Mouse (Mus musculus) heart, embryonic 12.5 days (tissue): ENCODE data around the gene Map3k4. TPM values are rescaled to one million over a fixed set of nuclear protein-coding genes. Genes with fewer than 3 reads are reported as not detected.
"Not testable (repeated sequence)": the region's sequence is repeated elsewhere in the genome, so short reads cannot be mapped to it uniquely, and the experiment has no call there.

Experiments
- ATAC-seq: fragments of 200-750 bp; cut with Nextera tagmentation; 2 replicates; pipeline ENCODE4 v1.8.0; 2017; ENCODE audit warnings: moderate TSS enrichment, moderate library complexity; ENCODE audit not compliant: insufficient number of reproducible peaks, low FRiP score
- H3K27ac ChIP-seq: fragments of 300-500 bp; sonication (generic); 2 replicates; pipeline ENCODE4 v1.5.1; 2016; ENCODE audit warnings: mild to moderate bottlenecking, moderate library complexity; ENCODE audit not compliant: poor library complexity, severe bottlenecking
- H3K27me3 ChIP-seq: fragments of 300-500 bp; sonication (generic); replicated peaks from 2 replicates; pipeline ENCODE4 v1.6.1; 2016; ENCODE audit warnings: mild to moderate bottlenecking, moderate library complexity
- H3K36me3 ChIP-seq: fragments of 300-500 bp; sonication (generic); 2 replicates; pipeline ENCODE4 v1.6.1; 2016; ENCODE audit warnings: mild to moderate bottlenecking, moderate library complexity
- H3K4me1 ChIP-seq: fragments of 300-500 bp; sonication (generic); replicated peaks from 2 replicates; pipeline ENCODE4 v1.6.1; 2016; ENCODE audit warnings: mild to moderate bottlenecking
- H3K4me2 ChIP-seq: fragments of 300-500 bp; sonication (generic); 2 replicates; pipeline ENCODE4 v1.6.1; 2016; ENCODE audit warnings: mild to moderate bottlenecking, moderate library complexity
- H3K4me3 ChIP-seq: fragments of 300-500 bp; sonication (generic); 2 replicates; pipeline ENCODE4 v1.5.1; 2016; ENCODE audit warnings: mild to moderate bottlenecking
- H3K9ac ChIP-seq: fragments of 300-500 bp; sonication (generic); 2 replicates; pipeline ENCODE4 v1.6.1; 2016; ENCODE audit warnings: mild to moderate bottlenecking, moderate library complexity
- H3K9me3 ChIP-seq: fragments of 300-500 bp; sonication (generic); replicated peaks from 2 replicates; pipeline ENCODE4 v1.6.1; 2016; ENCODE audit warnings: mild to moderate bottlenecking, moderate library complexity
- WGBS: fragments of 180-500 bp; shearing (Covaris S2); methylation state at CpG from one replicate; pipeline ENCODE4 v1.1.7; 2016; 5-methylcytosine and 5-hydroxymethylcytosine counted together
- polyA plus RNA-seq: library from polyadenylated mRNA; unstranded; fragments of >200 nt; fragmentation: Nextera tagmentation; extraction: Ambion mirVana; gene quantifications from 2 replicates; pipeline ENCODE4 v1.2.1, GENCODE M21; 2016

Map3k4 gene
- polyA plus RNA-seq, 1 experiment from 2014 or later = 42.9 TPM

DNA sequence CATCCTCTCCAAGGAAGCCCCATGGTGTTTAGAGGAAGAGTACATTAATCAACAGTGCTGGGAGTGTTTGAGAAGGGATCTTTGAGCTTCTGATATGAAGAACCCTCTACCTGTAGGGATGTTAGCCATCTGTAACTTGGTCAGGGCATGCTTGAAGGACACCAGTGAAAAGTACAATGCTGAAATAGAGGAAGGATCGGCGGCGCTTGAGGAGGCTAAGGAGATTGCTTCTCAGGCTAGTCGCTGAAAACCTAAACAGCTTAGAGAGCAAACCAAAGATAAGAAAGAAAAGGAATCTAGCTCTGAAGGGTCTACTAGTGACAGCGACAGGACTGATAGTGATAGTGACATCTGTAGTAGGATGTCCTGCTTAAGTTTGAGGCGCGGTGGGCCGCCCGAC lies 68.0 kb downstream of the Map3k4 start:
- H3K27me3 ChIP-seq = no peaks in the 10 kb centered on the region
- no peaks in the 10 kb centered on the region for H3K4me1 ChIP-seq
- H3K9ac ChIP-seq = no peak overlapping the region
- H3K4me3 ChIP-seq = no peak overlapping the region
- H3K27ac ChIP-seq = no peak overlapping the region
- H3K4me2 ChIP-seq = no peak overlapping the region
- H3K9me3 ChIP-seq = peaks cover 13% of the 10 kb centered on the region
- no peak for ATAC-seq
- 89% methylated on average over 9 of the region's 9 CpGs for WGBS
- peaks cover 88% of the 10 kb centered on the region for H3K36me3 ChIP-seq

DNA sequence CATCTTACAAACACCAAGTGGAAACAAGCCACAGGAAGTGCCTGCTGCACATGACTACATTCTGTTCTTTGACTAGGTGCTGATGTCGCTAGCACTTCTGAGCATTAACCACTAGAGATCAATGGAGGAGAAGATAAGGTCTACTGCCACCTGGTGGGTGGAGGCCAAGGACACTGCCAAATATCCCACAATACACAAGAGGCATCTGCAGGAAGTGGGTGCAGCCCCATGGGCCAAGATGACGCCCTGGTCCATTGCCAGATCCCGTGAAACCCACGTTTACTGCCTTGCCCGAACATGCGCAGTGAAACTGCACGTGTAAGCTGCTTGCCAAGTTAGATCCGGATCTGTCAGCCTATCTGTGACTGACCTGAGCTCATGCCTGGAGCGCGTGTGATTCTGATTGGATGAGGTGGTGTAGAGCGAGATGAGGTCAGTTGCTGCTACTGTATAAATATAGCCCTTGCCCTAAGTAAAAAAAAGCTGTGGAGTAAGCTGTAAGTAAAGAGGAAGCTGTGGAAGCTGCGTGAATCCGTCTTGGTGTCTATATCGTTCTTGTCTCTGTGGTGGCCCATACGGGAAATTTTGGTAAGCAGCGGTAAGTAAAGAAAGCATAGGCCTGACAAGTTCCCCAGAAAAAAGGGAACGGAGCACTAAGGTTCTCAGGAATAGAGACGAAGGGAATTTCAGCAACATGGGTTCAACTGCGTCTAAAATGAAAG lies 68.7 kb downstream of the Map3k4 start:
- Histone ChIP-seq H3K27me3 (no peaks in the 10 kb centered on the region), H3K4me3 (no peak overlapping the region), H3K9me3 (peaks cover 13% of the 10 kb centered on the region), H3K27ac (no peak overlapping the region), H3K9ac (no peak overlapping the region), H3K4me1 (no peaks in the 10 kb centered on the region), H3K36me3 (peaks cover 85% of the 10 kb centered on the region), H3K4me2 (no peak overlapping the region)
- no peak for ATAC-seq
- 96% methylated on average over 19 of the region's 19 CpGs for WGBS

DNA sequence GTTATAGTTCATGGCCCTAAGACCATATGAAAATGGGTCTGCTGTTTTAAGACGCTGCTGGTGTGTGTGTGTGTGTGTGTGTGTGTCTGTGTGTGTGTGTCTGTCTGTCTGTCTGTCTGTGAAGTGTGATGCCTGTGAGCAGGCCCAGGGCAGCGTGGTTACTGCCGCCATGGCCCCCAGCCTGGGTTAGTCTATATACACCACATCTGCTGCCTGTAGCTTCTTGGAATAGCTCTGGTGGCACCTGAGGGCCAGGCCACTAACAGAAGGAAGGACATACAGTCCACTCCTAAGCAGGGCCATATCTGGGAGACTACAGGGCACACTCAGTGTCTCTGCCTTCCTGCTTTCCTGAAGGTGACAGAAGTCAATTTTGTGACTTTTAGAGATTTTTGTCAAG lies 77.9 kb downstream of the Map3k4 start:
- Histone ChIP-seq H3K36me3 (peaks cover 79% of the 10 kb centered on the region), H3K9me3 (no peaks in the 10 kb centered on the region), H3K9ac (no peak overlapping the region), H3K4me3 (no peak overlapping the region), H3K27me3 (no peaks in the 10 kb centered on the region), H3K27ac (no peak overlapping the region), H3K4me2 (no peak overlapping the region), H3K4me1 (no peaks in the 10 kb centered on the region)
- no peak for ATAC-seq
- WGBS = 98% methylated on average over 3 of the region's 3 CpGs

GRCm38 (mm10) chr17:12232724-12233123 lies 85.9 kb downstream of the Map3k4 start:
- H3K4me1 ChIP-seq = no peaks in the 10 kb centered on the region
- H3K4me3 ChIP-seq = no peak overlapping the region
- H3K36me3 ChIP-seq = peaks cover 92% of the 10 kb centered on the region
- no peak for ATAC-seq
- no peak overlapping the region for H3K4me2 ChIP-seq
- H3K9ac ChIP-seq = no peak overlapping the region
- H3K27ac ChIP-seq = no peak overlapping the region
- 93% methylated on average over 6 of the region's 6 CpGs for WGBS
- H3K9me3 ChIP-seq = no peaks in the 10 kb centered on the region
- H3K27me3 ChIP-seq = no peaks in the 10 kb centered on the region

- Histone ChIP-seq H3K27ac (no peak overlapping the region), H3K9ac (no peak overlapping the region), H3K4me2 (no peak overlapping the region), H3K9me3 (no peaks in the 10 kb centered on the region), H3K36me3 (peaks cover 96% of the 10 kb centered on the region), H3K4me3 (no peak overlapping the region), H3K27me3 (no peaks in the 10 kb centered on the region), H3K4me1 (no peaks in the 10 kb centered on the region)
- no peak for ATAC-seq
- WGBS = 87% methylated on average over 7 of the region's 7 CpGs
Measured at GRCm38 (mm10) chr17:12231087-12231486, 87.5 kb downstream of the Map3k4 start.

DNA sequence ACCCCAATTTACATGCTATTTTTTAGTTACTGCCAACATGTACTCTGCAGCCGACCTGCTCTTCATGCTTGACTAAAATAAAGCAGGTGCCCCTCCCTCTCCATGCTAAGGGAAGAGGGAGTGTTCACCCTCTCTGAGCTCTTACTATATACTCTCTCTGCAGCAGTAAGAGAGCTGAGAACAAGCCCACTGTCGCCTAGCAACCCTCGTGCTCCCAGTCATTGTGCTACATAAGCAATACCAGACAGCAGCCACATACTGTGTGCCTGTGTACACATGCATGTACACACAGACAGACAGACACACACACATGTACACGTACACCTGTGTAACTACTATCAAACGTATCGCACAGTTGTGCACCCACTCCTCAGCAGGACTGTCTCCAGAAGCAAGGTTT lies 88.4 kb downstream of the Map3k4 start:
- no peak for ATAC-seq
- Histone ChIP-seq H3K4me1 (no peaks in the 10 kb centered on the region), H3K4me2 (no peak overlapping the region), H3K9ac (no peak overlapping the region), H3K27ac (no peak overlapping the region), H3K27me3 (no peaks in the 10 kb centered on the region), H3K36me3 (peaks cover 88% of the 10 kb centered on the region), H3K4me3 (no peak overlapping the region), H3K9me3 (no peaks in the 10 kb centered on the region)
- WGBS = 82% methylated on average over 6 of the region's 6 CpGs

GRCm38 (mm10) chr17:12229756-12230155 lies 88.8 kb downstream of the Map3k4 start:
- Histone ChIP-seq H3K9me3 (no peaks in the 10 kb centered on the region), H3K9ac (no peak overlapping the region), H3K4me2 (no peak overlapping the region), H3K4me1 (no peaks in the 10 kb centered on the region), H3K4me3 (no peak overlapping the region), H3K27me3 (no peaks in the 10 kb centered on the region), H3K36me3 (peaks cover 86% of the 10 kb centered on the region), H3K27ac (no peak overlapping the region)
- WGBS = 89% methylated on average over 9 of the region's 9 CpGs
- no peak for ATAC-seq

DNA sequence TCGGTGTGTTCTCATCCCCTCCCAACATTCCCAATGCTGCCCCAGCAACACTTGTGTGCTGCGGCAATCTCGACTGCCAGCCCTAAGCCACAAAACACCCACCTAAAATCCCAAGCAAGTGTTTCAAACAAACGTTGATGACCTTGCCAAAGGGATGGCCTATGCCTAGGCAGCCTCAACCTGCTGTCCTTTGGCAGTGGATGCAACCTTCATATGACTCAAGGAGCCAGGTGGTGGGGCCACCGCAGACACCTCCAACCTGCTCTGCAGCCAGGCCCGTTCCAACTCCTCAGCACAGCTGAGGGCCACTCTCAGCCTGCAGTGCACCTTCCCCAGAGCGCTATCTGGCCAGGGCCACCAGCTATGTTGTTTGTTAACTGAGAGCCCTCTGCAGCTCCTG lies 90.1 kb downstream of the Map3k4 start:
- Histone ChIP-seq H3K27ac (no peak overlapping the region), H3K9me3 (no peaks in the 10 kb centered on the region), H3K27me3 (no peaks in the 10 kb centered on the region), H3K36me3 (peaks cover 79% of the 10 kb centered on the region), H3K4me3 (no peak overlapping the region), H3K9ac (no peak overlapping the region), H3K4me2 (no peak overlapping the region), H3K4me1 (peaks cover 7% of the 10 kb centered on the region)
- ATAC-seq = no peak
- WGBS = 91% methylated on average over 7 of the region's 7 CpGs

DNA sequence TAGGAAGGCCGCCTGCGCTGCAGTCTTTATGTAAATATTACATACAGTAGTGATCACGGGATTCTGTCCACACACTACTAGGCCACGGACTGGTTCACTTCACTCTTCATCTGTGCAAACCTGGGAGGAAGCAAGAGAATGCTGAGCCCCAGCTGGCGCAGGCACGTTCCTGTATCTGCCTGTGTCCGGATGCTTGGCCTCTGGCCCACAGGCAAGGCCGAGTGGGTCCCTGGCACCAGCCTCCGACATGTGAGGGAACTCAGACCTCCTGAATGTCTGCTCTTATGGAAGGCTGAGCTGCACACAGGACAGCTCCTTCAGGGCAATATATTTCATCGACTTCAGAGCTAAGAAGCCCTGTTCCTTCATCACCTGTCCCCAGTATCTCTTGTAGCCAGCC lies 90.6 kb downstream of the Map3k4 start:
- no peak overlapping the region for H3K4me2 ChIP-seq
- H3K36me3 ChIP-seq = peaks cover 76% of the 10 kb centered on the region
- no peak overlapping the region for H3K4me3 ChIP-seq
- WGBS = 81% methylated on average over 10 of the region's 10 CpGs
- H3K27ac ChIP-seq = no peak overlapping the region
- H3K4me1 ChIP-seq = peaks cover 7% of the 10 kb centered on the region
- no peaks in the 10 kb centered on the region for H3K9me3 ChIP-seq
- no peaks in the 10 kb centered on the region for H3K27me3 ChIP-seq
- ATAC-seq = peak; percentile 20; the same call in 1 of the 2 replicates
- H3K9ac ChIP-seq = no peak overlapping the region

GRCm38 (mm10) chr17:12226551-12226950 lies 92.0 kb downstream of the Map3k4 start:
- 64% methylated on average over 12 of the region's 12 CpGs for WGBS
- no peak for ATAC-seq
- peaks cover 72% of the 10 kb centered on the region for H3K36me3 ChIP-seq

DNA sequence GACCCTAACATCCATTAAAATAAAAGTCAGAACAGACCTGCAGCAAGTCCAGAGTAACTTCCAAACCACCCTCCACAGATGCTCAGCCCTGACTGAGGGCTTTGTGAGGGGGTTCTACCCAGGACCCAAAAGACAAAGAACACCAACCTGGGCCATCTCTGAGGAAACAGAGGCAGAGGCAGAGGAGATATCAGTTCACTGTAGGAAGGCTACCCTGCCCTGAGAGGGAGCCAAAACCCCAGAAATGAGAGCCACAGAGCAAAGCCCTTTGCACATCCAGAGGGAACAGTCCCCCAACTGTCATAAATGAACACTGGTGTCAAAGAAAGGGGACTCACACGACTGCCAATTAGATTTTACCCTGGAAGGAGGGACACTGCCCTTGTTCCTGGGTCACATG lies 93.4 kb downstream of the Map3k4 start:
- Histone ChIP-seq H3K4me3 (no peak overlapping the region), H3K9ac (no peak overlapping the region), H3K9me3 (no peaks in the 10 kb centered on the region), H3K36me3 (peaks cover 70% of the 10 kb centered on the region), H3K4me2 (no peak overlapping the region), H3K27me3 (no peaks in the 10 kb centered on the region), H3K27ac (no peak overlapping the region), H3K4me1 (peaks cover 7% of the 10 kb centered on the region)
- ATAC-seq = no peak
- 61% methylated on average over 1 of the region's 1 CpGs for WGBS

More at GRCm38 (mm10) chr17:12226551-12226950, 92.0 kb downstream of the Map3k4 start:
- H3K4me1 ChIP-seq = peaks cover 7% of the 10 kb centered on the region
- no peaks in the 10 kb centered on the region for H3K27me3 ChIP-seq
- no peak overlapping the region for H3K4me3 ChIP-seq
- H3K9ac ChIP-seq = no peak overlapping the region
- no peak overlapping the region for H3K4me2 ChIP-seq
- H3K27ac ChIP-seq = no peak overlapping the region
- no peaks in the 10 kb centered on the region for H3K9me3 ChIP-seq

- not testable (repeated sequence) for H3K4me2 ChIP-seq, H3K4me1 ChIP-seq, H3K27ac ChIP-seq, H3K4me3 ChIP-seq, H3K27me3 ChIP-seq, H3K9ac ChIP-seq, ATAC-seq, H3K9me3 ChIP-seq
- 86% methylated on average over 7 of the region's 7 CpGs for WGBS
- H3K36me3 ChIP-seq = peaks cover 70% of the 10 kb centered on the region
Measured at GRCm38 (mm10) chr17:12224551-12224950, 94.0 kb downstream of the Map3k4 start.
